Mouse (Mus musculus) megakaryocyte, embryonic 14.5 days (primary cell): Measurements from ENCODE around the gene Odf3.

ENCODE experiments used
- FLI1 ChIP-seq: IDR thresholded peaks from 2 replicates; pipeline ENCODE4 v1.6.1; 2012; ENCODE audit warnings: low read length, inconsistent platforms, mixed read lengths
- GATA1 ChIP-seq: IDR thresholded peaks from 3 replicates; pipeline ENCODE4 v1.6.1; 2012; ENCODE audit warnings: mixed read lengths, low read length, inconsistent platforms, borderline replicate concordance

DNA sequence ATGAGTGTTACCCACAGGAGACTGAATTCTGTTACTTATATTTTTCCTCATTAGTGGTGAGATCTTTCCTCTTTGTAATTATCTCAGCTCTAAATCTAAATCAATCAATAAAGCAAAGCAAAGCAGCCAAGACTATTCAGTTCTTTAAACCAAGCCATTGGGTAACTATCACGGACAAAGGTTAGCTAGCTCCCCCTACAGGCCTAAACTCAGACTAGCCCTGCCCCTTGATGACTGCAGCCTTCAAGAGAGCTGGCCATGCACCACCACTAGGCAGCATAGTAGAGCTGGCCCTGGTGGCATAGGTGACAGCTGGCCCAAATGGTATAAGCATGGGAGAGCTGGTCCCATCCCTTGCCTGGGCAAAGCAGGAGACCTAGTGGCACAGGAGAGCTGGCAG, 41.9 kb upstream of the Odf3 start:
- no peak for TF ChIP-seq GATA1
- TF ChIP-seq FLI1: no peak
